Mouse (Mus musculus) hindbrain, embryonic 11.5 days (tissue): ENCODE results near the gene Ptprg. TPM values are rescaled to one million over a fixed set of nuclear protein-coding genes. Genes with fewer than 3 reads are reported as not detected.
A peak's percentile ranks its signal among the peaks of the same experiment; 100 is the strongest.

ENCODE experiments used
- ATAC-seq: fragments of 200-750 bp; cut with Nextera tagmentation; 2 replicates; pipeline ENCODE4 v1.8.0; 2017; ENCODE audit warnings: mild to moderate bottlenecking, moderate TSS enrichment, moderate library complexity; ENCODE audit not compliant: low FRiP score
- DNase-seq: peaks from one replicate; pipeline ENCODE4 v3.0.0-alpha.2; 2015; ENCODE audit warnings: low spot score
- H3K27ac ChIP-seq: fragments of 300-500 bp; sonication (generic); 2 replicates; pipeline ENCODE4 v1.5.1; 2014; ENCODE audit warnings: mild to moderate bottlenecking, low read depth, low read length
- H3K27me3 ChIP-seq: fragments of 300-500 bp; sonication (generic); 2 replicates; pipeline ENCODE4 v1.6.1; 2014; ENCODE audit warnings: mild to moderate bottlenecking, low read length, moderate library complexity, mixed read lengths; ENCODE audit not compliant: control insufficient read depth, insufficient read depth
- H3K36me3 ChIP-seq: fragments of 300-500 bp; sonication (generic); 2 replicates; pipeline ENCODE4 v1.6.1; 2014; ENCODE audit warnings: mild to moderate bottlenecking, low read length, moderate library complexity, mixed read lengths; ENCODE audit not compliant: control insufficient read depth, insufficient read depth
- H3K4me1 ChIP-seq: fragments of 300-500 bp; sonication (generic); replicated peaks from 2 replicates; pipeline ENCODE4 v1.6.1; 2014; ENCODE audit warnings: low read length, mixed read lengths; ENCODE audit not compliant: control insufficient read depth, insufficient read depth
- H3K4me2 ChIP-seq: fragments of 300-500 bp; sonication (generic); replicated peaks from 2 replicates; pipeline ENCODE4 v1.6.1; 2014; ENCODE audit warnings: mild to moderate bottlenecking, low read depth, low read length
- H3K4me3 ChIP-seq: fragments of 300-500 bp; sonication (generic); 2 replicates; pipeline ENCODE4 v1.5.1; 2014; ENCODE audit warnings: low read depth, low read length
- H3K9ac ChIP-seq: fragments of 300-500 bp; sonication (generic); 2 replicates; pipeline ENCODE4 v1.6.1; 2014; ENCODE audit warnings: low read depth, low read length
- H3K9me3 ChIP-seq: fragments of 300-500 bp; sonication (generic); 2 replicates; pipeline ENCODE4 v1.6.1; 2016; ENCODE audit warnings: low read length; ENCODE audit not compliant: control insufficient read depth
- whole genome bisulfite sequencing: fragments of 180-500 bp; shearing (Covaris S2); extraction: QIAGEN DNeasy Blood & Tissue Kit; methylation state at CpG from one replicate; pipeline ENCODE4 v1.1.7; 2014; 5-methylcytosine and 5-hydroxymethylcytosine counted together
- polyA plus RNA-seq: library from polyadenylated mRNA; unstranded; fragments of >200 nt; fragmentation: Nextera tagmentation; extraction: Ambion mirVana; gene quantifications from 2 replicates; pipeline ENCODE4 v1.2.1, GENCODE M21; 2014

Gene Ptprg
- polyA plus RNA-seq, 1 experiment from 2014 or later: 45.0 TPM

DNA sequence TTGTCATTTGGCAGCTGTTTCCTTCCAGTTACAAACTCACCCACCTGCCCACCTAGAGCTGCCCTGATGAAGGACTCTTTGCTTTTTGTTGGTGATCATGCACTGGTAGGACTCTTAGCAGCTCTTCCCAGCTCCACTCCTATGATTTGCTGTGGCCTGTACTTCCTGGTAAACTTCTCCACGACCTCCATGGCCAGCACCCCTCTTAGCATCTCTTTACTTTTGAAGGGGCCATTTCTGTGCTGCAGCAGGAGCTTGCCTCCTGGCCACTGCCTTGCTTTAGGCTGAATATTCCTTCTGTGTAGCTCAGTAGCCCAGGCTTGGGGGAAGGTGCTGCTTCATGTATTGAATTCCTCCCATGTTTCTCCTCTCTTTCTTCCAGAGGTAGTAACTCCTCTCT, 517.0 kb downstream of the Ptprg start:
- no peak for ATAC-seq
- 79% methylated on average over 1 of the region's 1 CpGs for WGBS
- no peak for DNase-seq
- Histone ChIP-seq H3K4me1 (no peaks in the 10 kb centered on the region), H3K4me2 (no peak overlapping the region), H3K9ac (no peak overlapping the region), H3K27ac (no peak overlapping the region), H3K27me3 (no peaks in the 10 kb centered on the region), H3K36me3 (no peaks in the 10 kb centered on the region), H3K4me3 (no peak overlapping the region), H3K9me3 (no peaks in the 10 kb centered on the region)

DNA sequence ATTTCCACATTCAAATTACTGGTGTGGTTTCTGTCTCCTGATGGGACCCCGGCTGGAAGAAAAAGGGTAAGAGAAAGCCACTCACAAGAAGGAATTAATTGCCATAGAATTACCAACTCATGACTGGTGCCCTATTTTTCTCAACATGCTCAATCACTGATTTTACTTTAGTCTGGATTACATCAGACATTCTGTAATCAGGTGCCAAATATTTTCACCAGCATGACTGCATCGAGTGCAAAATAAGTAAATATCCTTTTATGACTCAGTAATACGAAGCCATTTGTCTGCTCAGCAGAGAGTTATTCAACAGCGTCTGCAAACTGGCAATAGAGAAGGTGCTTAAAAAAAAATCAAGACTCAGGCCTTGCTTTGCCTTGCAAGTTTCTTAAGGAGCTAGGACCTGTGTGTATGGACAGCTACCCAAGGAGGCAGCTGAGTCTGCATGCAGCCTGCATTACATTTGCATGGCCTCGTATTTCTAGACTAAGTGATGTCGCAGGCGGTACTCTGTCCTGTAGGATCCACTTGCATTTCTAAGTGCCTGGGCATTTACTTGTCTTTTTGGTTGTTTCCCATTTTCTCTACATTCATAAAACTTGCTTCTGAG, 517.6 kb downstream of the Ptprg start:
- Histone ChIP-seq H3K4me1 (no peaks in the 10 kb centered on the region), H3K36me3 (no peaks in the 10 kb centered on the region), H3K9me3 (no peaks in the 10 kb centered on the region), H3K4me3 (no peak overlapping the region), H3K27me3 (no peaks in the 10 kb centered on the region), H3K4me2 (no peak overlapping the region), H3K27ac (no peak overlapping the region), H3K9ac (no peak overlapping the region)
- no peak for ATAC-seq
- 83% methylated on average over 7 of the region's 7 CpGs for WGBS
- DNase-seq: no peak

DNA sequence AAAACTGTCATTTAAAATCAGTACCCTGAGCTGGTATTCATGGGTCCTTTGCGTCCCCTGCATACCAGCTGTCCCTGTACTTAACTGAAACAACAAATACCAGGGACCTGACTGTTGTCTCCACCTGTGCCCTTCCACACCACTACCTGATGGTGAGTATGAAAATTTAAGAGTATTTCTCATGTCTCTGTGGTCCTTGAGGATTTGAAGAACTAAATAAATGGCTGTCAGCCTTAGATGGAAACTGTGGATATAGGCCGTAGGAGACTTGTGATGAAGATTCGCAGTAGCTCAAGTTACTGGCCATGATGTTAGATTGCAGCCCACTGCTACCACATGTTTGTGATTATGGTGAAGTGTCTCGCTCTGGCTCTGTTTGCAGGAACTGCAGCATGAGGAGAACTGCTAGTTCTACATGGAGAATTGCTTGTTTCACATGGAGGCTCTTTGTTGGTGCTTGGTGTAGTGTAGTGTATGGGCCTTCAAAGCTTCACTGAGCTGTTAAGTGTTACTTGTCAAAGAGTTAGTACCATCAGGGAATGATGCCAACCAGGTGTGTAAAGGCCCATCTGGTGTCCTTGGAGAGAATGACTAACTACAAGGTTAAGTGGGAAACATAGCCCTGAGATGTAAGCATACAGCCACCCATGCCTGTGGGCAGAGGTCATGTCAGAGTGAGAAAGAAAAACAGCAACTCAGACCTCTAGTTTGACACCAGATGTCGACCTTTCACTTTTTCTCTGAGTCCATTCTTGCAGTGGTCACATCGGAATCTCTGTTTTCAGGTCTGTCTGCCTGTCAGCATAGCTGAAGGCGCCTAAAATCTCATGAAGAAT, 518.9 kb downstream of the Ptprg start:
- Histone ChIP-seq H3K4me3 (no peak overlapping the region), H3K27ac (no peak overlapping the region), H3K9me3 (no peaks in the 10 kb centered on the region), H3K4me1 (no peaks in the 10 kb centered on the region), H3K36me3 (no peaks in the 10 kb centered on the region), H3K4me2 (no peak overlapping the region), H3K9ac (no peak overlapping the region), H3K27me3 (no peaks in the 10 kb centered on the region)
- 76% methylated on average over 7 of the region's 7 CpGs for WGBS
- DNase-seq (no peak), ATAC-seq (no peak)

DNA sequence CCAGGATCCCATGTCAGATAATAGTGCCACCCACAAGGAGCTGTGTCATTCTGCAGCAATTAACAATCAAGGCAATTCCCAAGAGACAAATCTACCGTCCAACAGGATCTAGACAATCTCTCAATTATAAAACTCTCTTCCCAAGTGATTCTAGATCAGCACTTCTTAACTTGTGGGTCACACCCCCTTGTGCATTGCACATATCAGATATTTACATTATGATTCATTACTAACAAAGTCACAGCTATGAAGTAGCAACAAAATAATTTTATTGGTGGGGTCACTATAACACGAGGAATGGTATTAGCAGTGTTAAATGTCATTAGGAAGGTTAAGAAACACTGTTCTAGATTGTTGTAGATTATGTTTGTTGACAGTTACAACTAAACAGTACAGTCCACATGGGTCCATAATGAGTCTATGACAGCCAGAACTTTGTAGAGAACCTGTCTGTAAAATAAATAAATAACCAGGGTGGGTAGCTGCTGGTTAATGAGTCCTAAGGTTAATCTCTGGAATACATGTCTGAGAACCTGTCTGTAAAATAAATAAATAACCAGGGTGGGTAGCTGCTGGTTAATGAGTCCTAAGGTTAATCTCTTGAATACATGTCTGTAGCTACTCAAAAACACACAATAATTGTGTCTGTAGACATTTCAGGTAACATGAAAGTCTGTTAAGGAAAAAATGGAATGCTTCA, 520.2 kb downstream of the Ptprg start:
- no peaks in the 10 kb centered on the region for H3K9me3 ChIP-seq
- H3K36me3 ChIP-seq: no peaks in the 10 kb centered on the region
- no peak overlapping the region for H3K4me3 ChIP-seq
- no peak overlapping the region for H3K4me2 ChIP-seq
- H3K27ac ChIP-seq: no peak overlapping the region
- 86% methylated on average over 2 of the region's 2 CpGs for WGBS
- no peaks in the 10 kb centered on the region for H3K4me1 ChIP-seq
- no peak for ATAC-seq
- no peak overlapping the region for H3K9ac ChIP-seq
- H3K27me3 ChIP-seq: no peaks in the 10 kb centered on the region
- DNase-seq: no peak

DNA sequence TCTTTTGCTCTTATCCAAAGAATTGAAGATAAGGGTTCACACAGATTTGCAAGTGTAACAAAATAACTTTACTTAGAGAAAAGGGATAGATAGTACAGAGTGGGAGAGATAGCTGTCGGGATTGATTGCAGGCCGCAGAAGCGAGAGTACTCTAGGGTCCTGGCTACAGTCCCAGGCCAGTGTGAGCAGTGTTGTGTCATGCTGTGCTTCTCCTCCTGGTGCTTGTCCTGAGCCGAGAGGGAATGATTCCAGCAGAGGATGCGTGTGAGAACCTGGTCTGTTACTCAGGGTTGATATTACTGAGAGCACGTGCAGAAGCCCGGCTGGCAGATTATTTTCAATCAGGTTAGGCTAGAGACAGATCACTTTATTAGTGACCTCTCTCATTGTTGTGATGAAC, 523.9 kb downstream of the Ptprg start:
- H3K4me3 ChIP-seq: no peak overlapping the region
- 89% methylated on average over 7 of the region's 7 CpGs for WGBS

DNA sequence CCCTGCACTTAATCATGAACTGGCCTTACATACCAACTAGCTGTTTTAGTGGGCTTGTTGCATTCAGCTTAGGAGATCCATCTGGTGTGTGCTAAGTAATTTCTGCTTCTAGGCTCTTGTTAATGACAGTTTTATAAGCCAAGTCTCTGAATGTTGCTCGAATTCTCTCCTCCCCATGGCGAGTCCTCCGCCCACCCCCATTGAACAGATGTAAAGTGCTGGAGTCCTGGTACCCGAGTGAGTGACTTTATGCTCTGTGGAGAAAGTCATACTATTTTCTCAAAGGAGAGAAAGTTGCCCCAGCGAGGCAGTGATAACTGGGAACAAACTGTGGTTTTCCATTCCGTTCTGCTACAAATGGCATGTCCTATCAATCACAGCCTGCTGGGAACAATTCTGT, 525.9 kb downstream of the Ptprg start:
- 60% methylated on average over 6 of the region's 6 CpGs for WGBS
- H3K4me3 ChIP-seq: no peak overlapping the region
- no peak for ATAC-seq

More for the DNA sequence above, 523.9 kb downstream of the Ptprg start:
- Histone ChIP-seq H3K9ac (no peak overlapping the region), H3K27me3 (no peaks in the 10 kb centered on the region), H3K4me1 (no peaks in the 10 kb centered on the region), H3K27ac (no peak overlapping the region), H3K36me3 (no peaks in the 10 kb centered on the region), H3K4me2 (no peak overlapping the region), H3K9me3 (no peaks in the 10 kb centered on the region)
- ATAC-seq (no peak), DNase-seq (no peak)

DNA sequence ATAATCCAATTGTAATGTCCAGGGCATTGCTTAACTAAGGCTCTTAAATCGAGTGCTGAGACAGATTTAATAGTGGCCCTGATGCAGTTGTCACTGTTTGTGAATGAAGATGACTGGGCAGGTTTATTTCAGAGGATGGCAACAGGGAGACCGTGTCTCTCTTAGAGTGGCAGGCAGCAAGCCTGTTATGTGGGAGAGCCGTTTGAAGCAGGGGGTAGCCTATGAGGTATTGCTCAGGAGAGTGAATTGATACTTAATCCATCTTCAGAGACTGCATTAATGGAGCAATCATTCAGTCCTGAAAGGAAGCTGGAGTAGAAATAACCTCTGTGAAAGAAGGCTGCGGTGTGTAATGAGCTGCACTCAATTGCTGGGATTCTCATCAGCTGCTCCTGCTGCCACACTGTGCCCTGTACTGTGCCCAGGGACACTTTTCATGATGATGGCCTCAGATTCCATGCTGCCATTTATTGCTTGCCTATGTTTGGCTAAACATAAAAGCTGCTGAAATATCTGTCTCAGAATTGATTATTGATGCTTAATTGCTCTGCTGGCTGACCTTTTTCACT, 526.6 kb downstream of the Ptprg start:
- 43% methylated on average over 4 of the region's 4 CpGs for WGBS
- H3K9me3 ChIP-seq: no peaks in the 10 kb centered on the region
- no peaks in the 10 kb centered on the region for H3K36me3 ChIP-seq
- peak; percentile 70 for ATAC-seq
- no peak overlapping the region for H3K9ac ChIP-seq
- no peak overlapping the region for H3K4me3 ChIP-seq
- H3K27me3 ChIP-seq: no peaks in the 10 kb centered on the region
- no peak for DNase-seq
- H3K27ac ChIP-seq: 0 out of 2 replicates have a peak overlapping the region, but pooled peaks have one; percentile 18
- H3K4me1 ChIP-seq: 0 out of 2 replicates have a peak, but pooled peaks cover 5% of the 10 kb centered on the region
- no peak overlapping the region for H3K4me2 ChIP-seq

More for the DNA sequence above, 525.9 kb downstream of the Ptprg start:
- Histone ChIP-seq H3K9me3 (no peaks in the 10 kb centered on the region), H3K9ac (no peak overlapping the region), H3K4me1 (0 out of 2 replicates have a peak, but pooled peaks cover 5% of the 10 kb centered on the region), H3K27me3 (no peaks in the 10 kb centered on the region), H3K4me2 (no peak overlapping the region), H3K36me3 (no peaks in the 10 kb centered on the region), H3K27ac (0 out of 2 replicates have a peak overlapping the region, but pooled peaks have one; percentile 18)
- no peak for DNase-seq

DNA sequence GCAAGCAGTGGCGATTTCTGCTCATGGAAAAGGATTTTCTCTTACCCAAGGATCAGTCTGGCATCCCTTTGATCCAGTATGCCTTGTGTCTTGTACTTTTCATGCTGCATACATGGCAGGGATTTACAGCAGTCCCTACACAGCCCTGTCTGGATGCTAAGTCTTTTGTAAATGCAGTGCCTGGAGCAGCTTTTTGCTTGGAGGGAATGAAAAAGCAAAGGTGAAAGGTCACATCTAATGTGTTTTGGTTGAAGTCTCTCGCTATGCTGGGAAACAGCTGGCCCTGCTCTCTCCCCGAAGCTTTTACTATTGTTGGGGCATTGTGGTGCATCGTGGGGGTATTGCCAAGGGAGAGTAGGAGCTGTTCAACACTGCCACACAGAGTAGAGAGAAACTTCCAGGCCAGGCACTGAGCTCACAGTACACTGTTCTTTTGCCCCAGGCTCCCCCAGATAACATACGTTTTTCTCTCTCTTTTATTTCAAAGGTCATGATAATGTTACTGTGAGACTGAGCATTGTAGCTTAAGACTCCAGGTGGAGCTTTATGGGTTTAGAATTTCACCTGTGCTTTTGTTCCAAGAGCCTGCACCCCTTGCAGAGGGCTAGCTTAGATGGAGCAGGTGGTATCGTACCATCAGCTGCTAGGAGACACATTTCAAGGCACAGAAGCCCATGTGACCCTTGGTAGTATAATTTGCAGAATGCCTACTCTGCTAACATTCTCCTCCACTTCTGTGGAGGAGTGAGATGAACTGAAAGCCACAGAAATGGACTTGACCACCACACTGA, 529.0 kb downstream of the Ptprg start:
- Histone ChIP-seq H3K27ac (0 out of 2 replicates have a peak overlapping the region, but pooled peaks have one; percentile 11), H3K4me3 (no peak overlapping the region), H3K4me2 (no peak overlapping the region), H3K27me3 (no peaks in the 10 kb centered on the region), H3K9me3 (no peaks in the 10 kb centered on the region), H3K36me3 (no peaks in the 10 kb centered on the region), H3K4me1 (0 out of 2 replicates have a peak, but pooled peaks cover 5% of the 10 kb centered on the region), H3K9ac (no peak overlapping the region)
- 21% methylated on average over 6 of the region's 6 CpGs for WGBS
- peak; percentile 68; the same call in 1 of the 2 replicates for ATAC-seq
- DNase-seq: peak; percentile 51
